ENCODE assay signal across 9 mouse cellular contexts in genomic region chr13:104048835-104049234, GRCm38 (mm10).
DNase-seq lines count a peak whose midpoint lies in the region; ATAC-seq lines count a peak whose summit lies in the region.
"Had no signal": no experiment of that assay in that cellular context is flagged by ENCODE, and none has a peak within 500 bp of the region (broad histone marks: within the 10 kb centered on the region; RNA-seq: fewer than 3 reads in every experiment).

No protein-coding gene starts in this region.

- no peaks in the 10 kb centered on the region for H3K4me1 ChIP-seq in forebrain, embryonic 13.5 days
- no peaks in the 10 kb centered on the region for H3K4me1 ChIP-seq in forebrain, embryonic 10.5 days
- H3K4me1 ChIP-seq in stomach, embryonic 15.5 days, result no peaks in the 10 kb centered on the region

- H3K27ac ChIP-seq in forebrain, embryonic 13.5 days, result no peak overlapping the region
- H3K27ac ChIP-seq in forebrain, embryonic 10.5 days, result no peak overlapping the region
- no peak overlapping the region for H3K27ac ChIP-seq in stomach, embryonic 15.5 days

- DNase-seq in forebrain, embryonic 10.5 days (ENCODE audit: extremely low spot score, low spot score), result no peak
- peak; percentile 38 to 53 for DNase-seq in right cerebral cortex, postnatal 10 days (ENCODE audit: low spot score in 2 of 2)
- DNase-seq in right cerebral cortex, postnatal 25 days, result no peak
- DNase-seq in kidney, postnatal 10 days, result peak; percentile 69
- DNase-seq in spleen, postnatal 36 days (ENCODE audit: low spot score in 2 of 2), result no peak
- DNase-seq in layer of hippocampus, postnatal 25 days (ENCODE audit: extremely low spot score in 1 of 2, low spot score in 1 of 2), result no peak

- no peak overlapping the region for H3K4me2 ChIP-seq in forebrain, embryonic 13.5 days
- H3K4me2 ChIP-seq in stomach, embryonic 15.5 days, result no peak overlapping the region

- no peak overlapping the region for H3K9ac ChIP-seq in forebrain, embryonic 13.5 days
- H3K9ac ChIP-seq in stomach, embryonic 15.5 days, result no peak overlapping the region

- no peaks in the 10 kb centered on the region for H3K27me3 ChIP-seq in forebrain, embryonic 13.5 days
- no peaks in the 10 kb centered on the region for H3K27me3 ChIP-seq in forebrain, embryonic 10.5 days (ENCODE audit: poor library complexity, severe bottlenecking)
- H3K27me3 ChIP-seq in stomach, embryonic 15.5 days (replicated peaks), result no peaks in the 10 kb centered on the region
- H3K27me3 ChIP-seq: megakaryocyte, embryonic 14.5 days had no signal

- 57% methylated on average over 3 of the region's 3 CpGs for WGBS in forebrain, embryonic 13.5 days
- WGBS in forebrain, embryonic 10.5 days, result 60% methylated on average over 3 of the region's 3 CpGs
- 52% methylated on average over 3 of the region's 3 CpGs for WGBS in stomach, embryonic 15.5 days

- no peaks in the 10 kb centered on the region for H3K9me3 ChIP-seq in forebrain, embryonic 13.5 days (replicated peaks)
- no peaks in the 10 kb centered on the region for H3K9me3 ChIP-seq in forebrain, embryonic 10.5 days
- H3K9me3 ChIP-seq in stomach, embryonic 15.5 days, result no peaks in the 10 kb centered on the region
- H3K9me3 ChIP-seq: megakaryocyte, embryonic 14.5 days had no signal

- no peak overlapping the region for H3K4me3 ChIP-seq in forebrain, embryonic 13.5 days
- H3K4me3 ChIP-seq in forebrain, embryonic 10.5 days, result no peak overlapping the region
- no peak overlapping the region for H3K4me3 ChIP-seq in stomach, embryonic 15.5 days (replicated peaks)
- H3K4me3 ChIP-seq: megakaryocyte, embryonic 14.5 days had no signal

- ATAC-seq in forebrain, embryonic 13.5 days, result peak; percentile 68
- peak; percentile 39; the same call in 1 of the 2 replicates for ATAC-seq in stomach, embryonic 15.5 days (ENCODE audit: insufficient read depth, low FRiP score, low read depth)

- peaks cover 18% of the 10 kb centered on the region for H3K36me3 ChIP-seq in forebrain, embryonic 13.5 days (ENCODE audit: poor library complexity, severe bottlenecking)
- H3K36me3 ChIP-seq in forebrain, embryonic 10.5 days (replicated peaks), result peaks cover 15% of the 10 kb centered on the region
- H3K36me3 ChIP-seq in stomach, embryonic 15.5 days, result 0 out of 2 replicates have a peak, but pooled peaks cover 4% of the 10 kb centered on the region

Comparison
In these comparisons a context has a peak if more than half of its experiments do, and no peak if none do; other contexts are left out.
1. DNase-seq: peak in right cerebral cortex, postnatal 10 days (2 of 2) and kidney, postnatal 10 days (single experiment); none in forebrain, embryonic 10.5 days (single experiment), right cerebral cortex, postnatal 25 days (single experiment), spleen, postnatal 36 days (0 of 2) and layer of hippocampus, postnatal 25 days (0 of 2).